Mouse (Mus musculus): ENCODE measurements around the gene Bpifb9a.
"Not testable (repeated sequence)": the region's sequence is repeated elsewhere in the genome, so short reads cannot be mapped to it uniquely, and the experiment has no call there.

Bpifb9a gene

GRCm38 (mm10) chr2:154313771-154314170 lies 56.1 kb downstream of the Bpifb9a start:
- DNase-seq = not testable (repeated sequence)

Data from lung, postnatal 10 days (tissue).